Mouse (Mus musculus) MN1 (cell line): ENCODE measurements around the gene Gpc6.

Experiments used
- DNase-seq: peaks from one replicate; pipeline ENCODE4 v3.0.0-alpha.2; 2016; ENCODE audit warnings: low spot score

The Gpc6 gene

DNA sequence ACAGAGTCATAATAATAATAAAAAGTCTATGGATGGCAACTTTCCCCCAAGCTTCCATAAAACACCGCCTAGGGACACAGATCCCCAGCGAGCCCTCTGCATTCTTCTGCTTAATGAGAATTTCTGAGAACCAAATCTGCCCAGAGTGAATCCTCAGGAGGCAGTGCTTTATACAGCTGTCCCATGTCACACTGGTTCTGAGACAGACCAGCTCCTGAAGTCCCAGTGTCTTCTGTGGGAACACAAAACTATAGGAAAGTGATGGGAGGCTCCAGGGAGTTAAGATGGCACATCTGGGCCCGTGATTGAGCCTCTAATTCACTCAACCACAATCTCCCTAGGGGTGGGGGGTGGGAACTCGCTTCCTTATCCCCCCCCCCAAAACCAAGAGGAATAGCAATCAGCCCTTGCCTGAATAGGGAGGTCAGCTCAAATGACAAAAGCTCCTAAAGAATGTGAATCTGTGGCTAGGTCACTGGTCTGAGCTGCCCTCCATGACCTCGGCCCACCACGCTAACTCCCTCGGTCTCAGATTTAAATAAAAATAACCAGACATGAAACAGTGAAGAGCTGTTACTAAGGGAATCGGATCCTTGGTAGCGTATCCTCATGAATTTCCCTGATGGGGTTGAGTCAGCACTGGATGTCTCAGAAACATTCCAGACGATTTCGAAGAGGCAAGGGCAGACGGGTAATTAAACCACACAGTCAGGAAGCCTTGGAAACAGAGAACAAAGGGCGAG is 1005.2 kb downstream of the Gpc6 start:
- DNase-seq = peak; percentile 23

DNA sequence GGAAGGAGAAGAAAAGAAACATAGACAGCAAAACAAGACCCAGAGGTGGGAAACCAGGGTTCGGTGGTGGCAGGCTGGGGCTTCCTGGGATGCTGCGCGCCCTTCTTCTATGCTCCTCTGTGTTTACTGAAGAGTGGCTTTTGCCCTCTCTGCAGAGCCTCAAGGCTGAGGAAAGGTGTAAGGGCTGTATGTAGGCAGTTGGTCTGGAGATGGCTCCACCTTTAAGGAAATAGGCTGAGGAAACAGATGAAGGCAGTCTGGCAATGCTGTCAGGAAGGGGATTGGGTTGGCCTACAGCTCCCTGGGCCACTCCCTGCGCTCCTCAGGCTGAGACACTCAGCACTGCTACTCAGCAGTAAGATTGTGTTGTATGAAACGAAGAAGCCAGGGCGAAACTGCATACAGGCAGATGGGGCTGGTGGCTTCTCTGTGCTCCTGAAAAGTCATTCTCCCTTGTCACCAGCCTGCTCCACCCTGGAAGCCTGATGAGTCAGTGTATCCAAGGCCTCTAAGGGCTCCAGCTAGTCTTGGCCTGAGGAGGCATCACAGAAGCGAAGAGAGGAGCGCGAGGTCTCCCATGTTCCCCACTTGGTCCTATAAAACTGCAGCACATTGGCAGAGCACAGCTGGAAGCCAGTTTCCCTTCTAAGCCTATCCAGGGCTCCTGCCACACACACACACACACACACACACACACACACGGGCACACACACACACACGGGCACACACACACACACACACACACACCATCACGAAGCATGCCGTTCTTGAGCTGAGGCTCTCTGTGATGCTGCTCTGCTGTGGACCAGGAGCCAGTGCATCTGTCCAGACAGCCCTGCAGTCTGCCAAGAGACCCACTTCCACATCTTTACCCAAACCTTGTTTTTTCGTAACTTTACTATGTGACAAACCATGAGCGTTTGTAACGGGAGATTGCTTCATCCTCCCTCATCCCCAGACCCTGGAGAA is 1006.0 kb downstream of the Gpc6 start:
- DNase-seq = peak; percentile 8

DNA sequence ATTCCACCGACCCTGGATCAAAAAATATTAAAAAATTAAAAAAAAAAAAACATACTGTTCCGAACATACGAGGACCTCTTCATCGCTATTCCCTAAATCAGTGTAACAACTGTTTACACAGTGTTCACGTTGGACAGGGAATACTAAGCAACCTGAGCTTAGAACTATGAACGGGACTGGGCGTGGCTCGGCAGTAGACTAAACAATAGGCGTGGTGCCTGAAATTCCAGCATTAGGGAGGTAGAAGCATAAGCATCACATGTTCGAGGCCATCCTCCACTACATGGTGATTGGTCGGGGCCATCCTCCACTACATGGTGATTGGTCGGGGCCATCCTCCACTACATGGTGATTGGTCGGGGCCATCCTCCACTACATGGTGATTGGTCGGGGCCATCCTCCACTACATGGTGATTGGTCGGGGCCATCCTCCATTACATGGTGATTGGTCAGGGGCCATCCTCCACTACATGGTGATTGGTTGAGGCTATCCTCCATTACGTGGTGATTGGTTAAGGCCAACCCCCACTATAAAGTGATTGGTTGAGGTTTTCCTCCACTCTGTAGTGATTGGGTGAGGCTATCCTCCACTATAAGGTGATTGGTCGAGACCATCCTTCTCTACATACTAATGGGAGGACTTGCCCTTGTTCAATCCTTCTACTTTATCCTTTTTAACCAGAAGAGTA is 1007.2 kb downstream of the Gpc6 start:
- DNase-seq = no peak

DNA sequence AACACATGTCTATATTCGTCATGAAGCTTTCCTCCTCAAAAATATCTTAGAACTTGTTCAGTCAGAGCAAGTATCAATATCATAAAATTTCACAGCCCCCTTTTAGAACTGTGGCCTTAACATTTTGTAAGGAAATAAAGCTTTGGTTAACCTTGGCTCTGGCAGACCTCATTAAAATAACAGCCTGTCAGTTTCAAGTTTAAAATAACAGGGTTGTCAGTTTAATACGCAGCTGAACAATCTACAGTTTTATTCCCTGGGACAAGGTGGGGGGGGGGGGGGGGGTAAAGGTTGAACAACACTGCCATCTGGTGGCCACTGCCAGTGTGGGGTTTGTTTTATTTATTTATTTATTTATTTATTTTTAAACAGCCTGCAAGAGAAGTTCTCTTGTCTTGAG is 1013.4 kb downstream of the Gpc6 start:
- DNase-seq = peak; percentile 45

DNA sequence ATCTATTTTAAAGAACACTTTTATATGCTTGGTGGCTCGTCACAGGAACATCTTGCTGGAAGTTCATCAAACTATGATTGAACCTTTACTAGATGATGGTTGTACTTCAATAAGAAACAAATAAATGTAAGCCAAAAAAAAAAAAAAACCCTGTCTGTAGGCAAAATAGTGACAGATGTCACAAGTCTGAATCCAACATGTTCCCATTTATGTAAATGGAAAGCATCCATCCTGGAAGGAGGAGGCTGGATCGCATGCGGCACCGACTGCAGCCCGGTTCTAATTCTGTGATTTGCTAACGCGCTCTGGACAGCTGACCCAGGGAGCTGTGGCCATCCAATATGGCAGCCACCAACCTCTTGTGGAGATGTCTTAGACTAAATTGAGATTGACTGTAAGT is 1014.4 kb downstream of the Gpc6 start:
- no peak for DNase-seq

DNA sequence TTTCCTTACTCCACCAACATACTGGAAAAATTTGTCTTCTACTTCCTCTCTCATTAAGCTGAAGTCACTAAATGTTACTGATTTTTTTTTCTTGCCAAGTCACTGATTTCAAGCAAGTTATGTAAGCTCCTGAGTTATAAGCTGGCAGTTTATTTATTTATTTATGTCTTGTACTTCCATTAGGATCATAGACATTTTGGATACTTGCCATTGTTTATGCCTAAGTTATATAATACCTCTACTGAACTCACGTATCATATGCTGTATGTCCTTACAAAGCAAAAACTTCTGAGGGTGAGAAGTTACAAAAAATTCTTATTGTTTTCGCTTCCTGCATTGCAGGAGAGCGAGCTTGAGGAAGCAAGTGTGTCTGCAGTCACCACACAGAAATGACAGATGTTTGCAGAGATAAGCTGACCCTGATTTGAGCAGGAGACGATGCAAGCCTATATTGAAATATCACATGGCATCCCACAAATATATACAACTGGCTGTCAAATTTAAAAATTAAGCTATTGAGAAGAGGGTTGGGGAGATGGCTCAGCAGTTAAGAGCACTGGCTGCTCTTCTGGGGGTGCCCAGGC is 1020.9 kb downstream of the Gpc6 start:
- no peak for DNase-seq

DNA sequence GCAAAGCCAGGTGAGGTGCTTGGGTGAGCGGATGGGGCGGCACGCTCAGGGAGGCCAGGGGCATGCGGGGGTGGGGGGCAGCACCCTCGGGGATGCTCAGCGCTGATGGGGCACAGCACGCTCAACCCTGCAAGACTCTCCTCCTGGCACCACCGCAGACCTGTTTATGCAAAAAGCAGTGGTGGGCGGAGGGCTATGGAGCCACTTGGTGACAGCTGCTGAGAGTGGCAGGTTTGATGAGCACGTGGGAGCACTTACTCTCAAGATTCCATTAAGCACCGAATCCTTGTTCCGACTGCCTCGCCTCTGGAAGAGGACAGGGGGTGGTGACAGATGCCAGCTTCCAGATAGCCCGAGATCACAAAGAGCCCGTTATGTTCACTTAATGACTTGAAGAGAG is 1026.2 kb downstream of the Gpc6 start:
- DNase-seq = no peak

DNA sequence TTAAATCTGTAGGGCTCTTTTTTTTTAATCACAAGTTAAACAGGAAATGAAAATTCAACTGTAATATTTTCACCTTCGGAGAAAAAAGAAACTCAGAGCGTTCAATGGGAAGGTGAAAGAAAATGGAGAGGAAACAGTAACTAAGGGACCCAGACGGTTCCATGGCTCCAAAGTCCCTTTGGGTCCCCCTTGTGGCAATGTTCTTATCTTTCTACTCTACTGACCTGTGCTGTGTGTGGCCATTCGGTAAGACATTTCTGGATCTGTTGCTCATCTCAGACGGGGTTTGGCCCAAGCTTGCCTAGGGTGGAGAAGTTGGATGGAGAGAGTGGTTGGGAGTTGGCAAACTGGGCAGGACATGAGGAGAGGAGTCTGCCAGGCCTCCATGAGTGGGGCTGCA is 1026.6 kb downstream of the Gpc6 start:
- DNase-seq = peak; percentile 9

DNA sequence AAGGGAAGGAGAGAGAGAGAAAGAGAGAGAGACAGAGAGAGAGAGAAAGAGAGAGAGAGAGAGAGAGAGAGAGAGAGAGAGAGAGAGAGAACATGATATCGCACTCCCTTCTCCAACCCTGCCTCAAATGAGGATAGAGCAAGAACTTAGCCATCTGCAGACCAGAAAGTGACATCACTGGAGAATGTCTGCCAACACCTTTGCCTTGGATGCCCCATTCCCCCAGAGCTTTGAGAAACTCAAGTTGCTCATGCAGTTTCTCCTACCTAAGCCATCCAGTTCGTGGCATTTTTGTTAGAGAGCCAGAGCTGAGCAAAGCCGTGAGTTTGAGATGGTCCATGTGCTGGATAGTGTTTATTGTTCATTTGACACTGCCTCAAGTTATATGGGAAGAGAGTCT is 1030.9 kb downstream of the Gpc6 start:
- DNase-seq = no peak

DNA sequence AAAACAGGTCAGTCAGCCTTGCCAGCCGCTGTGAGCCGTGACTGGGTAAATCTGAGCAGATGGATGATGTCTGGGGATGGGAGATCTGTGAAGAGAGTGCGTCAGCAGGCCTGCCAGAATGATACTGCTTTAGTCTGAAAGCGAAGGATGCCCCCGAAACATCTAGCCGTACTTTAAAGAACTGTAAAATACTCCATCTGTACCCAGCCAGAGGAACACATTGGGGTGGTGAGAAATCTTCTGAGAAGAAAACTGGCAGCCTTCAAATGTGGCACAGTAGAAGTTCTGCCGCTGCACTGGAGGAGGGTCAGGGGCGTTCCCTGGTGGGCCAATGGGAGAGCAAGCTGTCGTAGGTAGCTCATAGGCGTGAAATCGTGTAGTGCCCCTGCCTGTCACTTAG is 1033.3 kb downstream of the Gpc6 start:
- DNase-seq = no peak

DNA sequence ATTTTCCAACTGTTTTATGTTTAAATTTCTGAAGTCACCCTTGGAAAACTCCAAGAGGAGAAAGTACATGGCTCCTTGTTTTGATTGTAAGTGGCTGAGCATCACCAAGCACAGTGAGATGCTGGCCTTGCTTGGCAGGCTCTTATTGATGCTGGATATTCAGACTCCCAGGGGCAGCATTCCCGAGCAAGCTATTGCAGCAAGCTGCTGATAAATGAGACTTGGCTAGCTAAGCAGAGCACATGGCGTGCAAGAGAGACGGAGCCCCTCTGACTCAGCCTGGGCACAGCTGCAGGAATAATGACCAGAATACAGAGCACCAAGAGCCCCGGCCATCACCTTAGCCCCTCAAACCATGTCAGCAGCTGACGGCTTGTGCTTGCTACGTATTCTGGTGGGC is 1036.2 kb downstream of the Gpc6 start:
- DNase-seq = no peak

DNA sequence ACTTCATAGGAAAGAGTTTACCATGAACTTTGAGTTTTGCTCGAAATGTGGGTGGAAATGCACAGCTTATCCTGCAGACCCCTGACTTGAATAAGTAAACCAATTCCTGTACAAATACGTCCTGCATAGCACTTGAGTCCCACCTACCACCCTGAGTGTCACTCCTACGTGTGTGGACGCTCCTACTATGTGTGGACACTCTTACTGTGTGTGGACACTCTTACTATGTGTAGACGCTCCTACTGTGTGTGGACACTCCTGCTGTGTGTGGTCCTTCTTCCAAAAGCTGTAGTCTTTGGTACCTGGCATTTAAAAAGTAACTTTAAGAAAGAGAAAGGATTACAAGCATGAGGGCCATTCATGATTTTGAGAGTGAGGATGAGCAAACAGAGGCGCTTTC is 1036.7 kb downstream of the Gpc6 start:
- no peak for DNase-seq

DNA sequence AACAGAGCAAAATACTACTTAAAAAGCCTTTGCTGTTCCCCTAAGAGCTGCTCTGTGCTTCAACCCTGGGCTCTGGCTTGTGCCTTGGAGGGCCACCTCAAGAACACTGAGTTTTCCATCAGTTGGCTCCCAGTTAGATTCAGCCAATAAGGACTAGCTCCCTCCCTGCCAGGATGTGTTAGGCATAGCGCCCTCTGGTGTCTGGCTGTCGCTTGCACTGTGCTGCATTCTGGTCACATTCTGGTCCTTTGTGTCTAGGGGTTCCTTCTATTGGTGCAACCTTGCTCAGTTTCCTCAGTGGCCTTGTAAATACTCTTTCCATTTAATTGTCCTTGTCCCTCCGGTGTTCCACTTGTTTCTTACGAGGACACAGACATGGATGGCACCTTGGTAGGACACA is 1037.3 kb downstream of the Gpc6 start:
- peak; percentile 7 for DNase-seq

DNA sequence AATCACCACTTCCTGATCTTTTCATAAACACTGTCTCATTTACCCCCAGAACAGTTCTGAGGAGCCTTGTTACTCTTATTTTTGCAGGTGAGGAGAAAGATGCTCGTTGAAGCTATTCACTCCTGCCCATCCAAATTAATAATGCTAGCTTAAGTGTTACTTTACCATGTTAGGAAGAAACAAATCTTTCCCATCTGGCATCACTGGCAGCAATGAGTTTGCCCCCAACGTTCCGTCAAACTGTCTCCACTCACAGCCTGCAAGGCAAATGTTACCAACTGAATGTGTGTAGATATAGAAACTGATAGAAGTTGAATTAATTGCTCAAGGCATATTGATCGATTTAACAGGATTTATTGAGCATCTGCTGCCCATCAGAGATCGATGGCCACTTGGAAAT is 1047.5 kb downstream of the Gpc6 start:
- DNase-seq = no peak

DNA sequence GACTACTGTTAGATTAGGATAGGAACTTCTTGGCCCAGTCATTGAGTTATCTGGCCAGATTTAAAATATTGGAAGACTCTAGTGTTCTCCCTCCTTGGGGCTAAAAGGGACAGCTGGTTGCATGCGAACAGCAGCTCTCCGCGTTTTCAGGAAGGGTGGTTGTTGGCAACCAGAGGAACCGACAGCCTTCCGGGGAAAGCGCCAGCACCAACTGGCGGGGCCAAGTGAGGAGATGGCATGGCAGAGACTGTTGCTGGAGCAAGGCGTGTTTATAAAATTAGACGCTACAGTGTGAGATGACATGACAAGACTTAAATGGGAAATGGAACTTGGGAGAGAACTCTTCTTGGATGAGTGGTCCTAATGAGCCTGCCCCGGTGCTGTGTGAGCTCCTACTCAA is 1056.4 kb downstream of the Gpc6 start:
- no peak for DNase-seq

DNA sequence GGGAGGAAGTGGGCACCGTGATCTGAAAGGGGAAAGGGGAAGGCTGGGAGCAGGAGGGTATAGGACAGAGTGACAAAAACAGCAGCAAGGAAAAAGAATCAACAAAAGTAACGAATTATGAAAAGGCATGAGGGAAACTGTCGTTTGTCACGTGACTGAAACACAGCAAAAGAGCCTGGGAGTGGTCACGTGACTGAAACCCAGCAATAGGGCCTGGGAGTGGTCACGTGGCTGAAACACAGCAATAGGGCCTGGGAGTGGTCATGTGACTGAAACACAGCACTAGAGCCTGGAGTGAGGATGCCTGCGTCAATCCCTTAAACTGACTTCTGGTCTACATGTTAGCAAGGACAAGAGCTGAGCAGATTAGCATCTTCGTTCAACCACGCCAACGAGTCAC is 1063.3 kb downstream of the Gpc6 start:
- no peak for DNase-seq

DNA sequence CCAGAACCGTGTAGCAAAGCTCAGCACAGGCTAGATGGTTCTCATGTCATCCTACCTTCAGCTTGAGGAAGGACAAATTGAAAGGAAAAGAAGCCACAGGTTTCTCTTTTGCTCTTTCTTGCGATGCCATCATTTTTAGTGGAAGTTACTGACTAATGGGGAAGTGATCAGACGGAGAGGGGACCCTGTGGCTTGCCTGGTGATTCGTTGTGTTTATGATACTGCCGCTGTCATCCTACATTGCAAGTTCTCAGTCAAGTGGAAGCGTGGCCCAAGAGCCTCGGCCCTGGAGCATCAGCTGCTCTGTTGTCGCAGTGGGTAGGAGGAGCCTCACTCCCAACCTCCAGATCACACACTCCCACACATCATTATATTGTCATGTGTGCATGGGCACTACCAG is 1065.1 kb downstream of the Gpc6 start:
- no peak for DNase-seq

DNA sequence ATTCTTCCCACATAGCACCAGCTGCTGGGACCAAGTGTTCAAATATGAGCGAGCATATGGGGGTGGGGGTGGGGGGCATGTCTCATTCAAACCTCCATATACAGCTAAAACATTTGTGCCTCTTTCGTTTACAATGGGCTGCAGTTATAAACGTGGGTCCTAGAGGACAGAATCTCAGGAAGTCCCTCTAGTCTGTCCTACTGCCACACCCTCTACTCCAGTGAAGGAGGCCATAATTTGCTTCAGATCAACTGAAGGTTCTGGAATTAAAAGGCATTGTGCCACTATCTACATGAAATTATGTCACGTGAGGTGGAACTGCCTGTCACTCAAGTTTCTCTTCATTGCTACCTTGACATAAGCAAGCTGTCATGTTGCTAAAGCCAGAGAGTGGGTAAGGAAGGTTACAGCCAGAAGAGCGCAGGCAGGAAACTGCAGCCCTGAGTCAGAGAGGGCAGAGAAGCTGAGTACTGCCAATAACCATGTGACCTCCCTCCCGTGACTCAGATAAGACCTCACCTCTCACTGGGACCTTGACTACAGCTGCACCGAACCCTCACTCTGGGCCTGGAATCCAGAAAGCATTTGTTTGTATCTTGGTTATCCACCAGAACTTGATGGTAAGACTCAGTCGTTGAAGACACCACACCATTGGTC is 1067.6 kb downstream of the Gpc6 start:
- no peak for DNase-seq

DNA sequence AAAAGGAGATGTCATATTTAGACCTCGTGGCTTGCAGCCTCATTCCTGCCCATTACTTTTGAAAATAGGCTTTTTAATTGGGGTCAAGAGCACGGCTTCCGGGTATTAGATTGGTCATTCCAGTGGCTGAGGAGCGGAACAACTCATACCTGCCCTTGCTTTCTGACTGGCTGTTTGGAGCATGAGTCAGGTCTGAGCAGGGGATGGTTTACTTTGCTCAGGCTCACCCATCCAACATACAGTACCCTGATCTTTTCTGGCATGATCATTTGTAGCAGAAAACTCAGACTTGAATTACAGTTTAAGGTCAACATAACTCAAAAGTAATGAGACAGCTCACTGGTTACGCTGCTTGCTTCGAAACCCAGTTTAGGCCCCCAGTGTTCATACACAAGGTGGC is 1068.7 kb downstream of the Gpc6 start:
- no peak for DNase-seq

DNA sequence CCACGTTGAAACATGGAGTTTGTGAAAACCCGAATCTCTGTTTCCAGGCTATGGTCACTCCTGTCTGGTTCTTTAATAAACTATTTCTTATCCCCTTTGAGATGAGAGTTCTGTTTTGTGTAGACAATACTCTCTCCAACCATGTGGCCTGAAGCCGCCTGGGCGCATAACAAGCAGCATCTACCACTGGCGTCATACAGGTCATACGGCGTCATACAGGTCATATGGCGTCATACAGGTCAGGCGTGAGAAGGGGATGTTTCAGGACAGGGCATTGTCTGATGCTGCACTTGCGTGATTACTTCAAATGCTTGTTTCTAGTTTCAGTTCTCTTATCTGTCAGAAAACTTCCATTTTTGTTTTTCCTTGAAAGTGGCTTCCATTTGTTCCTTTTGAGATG is 1079.3 kb downstream of the Gpc6 start:
- DNase-seq = no peak

DNA sequence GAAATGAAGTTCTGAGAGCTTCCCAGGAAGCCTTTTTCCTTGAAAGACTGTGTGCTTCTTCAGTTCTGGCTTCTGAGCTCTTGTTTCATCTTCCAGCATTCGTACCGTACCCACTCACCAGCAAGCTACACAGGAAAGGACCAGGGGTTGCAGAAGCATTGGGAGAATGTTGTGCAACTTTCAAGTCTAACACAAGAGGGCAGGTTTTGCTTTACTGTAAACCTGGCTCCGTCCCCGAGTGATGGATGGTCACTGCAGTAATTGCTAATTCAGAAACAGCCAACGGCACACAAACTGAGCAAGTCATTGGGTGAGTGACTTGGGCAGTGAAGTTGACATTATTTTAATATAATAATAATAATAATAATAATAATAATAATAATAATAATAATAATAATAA is 1080.6 kb downstream of the Gpc6 start:
- peak; percentile 51 for DNase-seq

DNA sequence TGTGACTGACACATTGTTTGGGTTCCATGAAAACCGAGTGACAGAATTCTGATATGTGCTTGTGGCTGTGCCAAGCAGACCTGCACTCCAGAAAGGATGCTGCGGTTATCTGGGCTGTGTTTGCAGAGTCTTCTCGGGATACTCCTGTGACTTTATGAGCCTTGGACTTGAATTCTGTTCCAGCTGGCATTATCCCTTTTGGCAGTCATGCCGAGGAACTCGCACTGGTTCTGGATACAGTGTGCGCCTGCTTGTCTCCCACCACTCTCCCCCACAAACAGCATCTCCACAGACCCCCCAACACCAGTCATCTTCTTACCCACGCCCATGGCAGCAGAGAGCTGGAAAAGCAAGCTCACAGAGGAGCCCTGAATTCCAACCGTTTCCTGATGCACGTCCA is 1084.4 kb downstream of the Gpc6 start:
- no peak for DNase-seq
